Mouse (Mus musculus) lung, adult 2 months (tissue): Measurements from ENCODE around the gene Yipf1.

Experiments used
- CTCF ChIP-seq: fragments of 200-500 bp; IDR thresholded peaks from 2 replicates; pipeline ENCODE4 v1.5.1; 2011; ENCODE audit warnings: mild to moderate bottlenecking, low read length, control low read depth; ENCODE audit not compliant: insufficient read depth
- POLR2A ChIP-seq: fragments of 200-500 bp; IDR thresholded peaks from 2 replicates; pipeline ENCODE4 v1.6.1; 2011; ENCODE audit warnings: low read depth, mild to moderate bottlenecking, control low read depth, low read length, borderline replicate concordance; ENCODE audit errors: extremely low read depth

DNA sequence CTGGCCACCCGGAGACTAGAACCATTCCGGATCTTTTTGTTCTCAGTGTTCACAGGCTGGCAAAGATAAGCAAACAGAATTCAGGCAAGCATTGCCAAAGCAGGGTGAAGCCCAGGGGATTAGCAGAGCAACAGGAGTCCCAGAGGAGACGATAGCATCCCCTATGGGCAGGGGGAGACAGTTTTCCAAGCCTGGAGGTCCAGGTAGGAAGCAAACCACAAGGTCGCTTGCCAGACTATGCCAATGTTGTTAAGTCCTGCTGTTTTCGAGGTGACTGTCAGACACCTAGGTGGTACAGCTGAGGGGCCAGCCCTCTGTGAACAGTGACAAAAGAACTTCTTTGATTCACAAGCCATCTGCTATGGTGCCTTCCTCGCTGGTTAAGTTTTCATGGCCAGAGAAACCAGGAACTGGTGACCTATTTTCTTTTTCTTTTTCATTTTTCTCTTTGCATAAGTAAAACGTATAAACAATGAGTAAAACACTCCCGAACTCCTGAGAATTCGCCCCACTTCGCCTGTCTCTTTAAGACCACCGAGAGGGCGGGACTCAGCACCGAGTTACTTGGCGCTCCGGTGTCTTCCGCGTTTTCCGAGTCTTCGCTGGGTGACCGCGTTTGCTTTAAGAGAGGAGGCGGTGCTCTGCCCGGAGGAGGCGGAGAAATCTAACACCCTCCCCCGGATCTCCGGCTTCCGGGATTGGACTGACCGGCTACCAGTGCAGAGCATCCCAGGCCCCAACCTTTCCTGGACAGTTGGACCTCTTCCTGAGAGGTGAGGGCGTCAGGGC lies at the start of gene Yipf1:
- peak; percentile 37; the same call in 1 of the 2 replicates for TF ChIP-seq CTCF
- TF ChIP-seq POLR2A = peak; percentile 80; the same call in 1 of the 2 replicates
